Mouse (Mus musculus) forebrain, embryonic 11.5 days (tissue): ENCODE data around the gene Foxk1. TPM values are rescaled to one million over a fixed set of nuclear protein-coding genes. Genes with fewer than 3 reads are reported as not detected.
A peak's percentile ranks its signal among the peaks of the same experiment; 100 is the strongest.

Experiments
- ATAC-seq: fragments of 200-750 bp; cut with Nextera tagmentation; replicated peaks from 2 replicates; pipeline ENCODE4 v1.8.0; 2017; ENCODE audit warnings: moderate TSS enrichment; ENCODE audit not compliant: low FRiP score
- DNase-seq: peaks from one replicate; pipeline ENCODE4 v3.0.0-alpha.2; 2017; ENCODE audit warnings: low spot score
- H3K27ac ChIP-seq: fragments of 300-500 bp; sonication (generic); 2 replicates; pipeline ENCODE4 v1.5.1; 2014; ENCODE audit warnings: low read depth, low read length
- H3K27me3 ChIP-seq: fragments of 300-500 bp; sonication (generic); 2 replicates; pipeline ENCODE4 v1.6.1; 2014; ENCODE audit warnings: mild to moderate bottlenecking, low read length, mixed read lengths; ENCODE audit not compliant: control insufficient read depth, insufficient read depth
- H3K36me3 ChIP-seq: fragments of 300-500 bp; sonication (generic); 2 replicates; pipeline ENCODE4 v1.6.1; 2014; ENCODE audit warnings: mild to moderate bottlenecking, low read length, moderate library complexity, mixed read lengths; ENCODE audit not compliant: control insufficient read depth, insufficient read depth
- H3K4me1 ChIP-seq: fragments of 300-500 bp; sonication (generic); replicated peaks from 2 replicates; pipeline ENCODE4 v1.6.1; 2014; ENCODE audit warnings: low read length, mixed read lengths; ENCODE audit not compliant: control insufficient read depth, insufficient read depth
- H3K4me2 ChIP-seq: fragments of 300-500 bp; sonication (generic); 2 replicates; pipeline ENCODE4 v1.6.1; 2014; ENCODE audit warnings: low read depth, mild to moderate bottlenecking, low read length, moderate library complexity, mixed read lengths; ENCODE audit not compliant: severe bottlenecking
- H3K4me3 ChIP-seq: fragments of 300-500 bp; sonication (generic); 2 replicates; pipeline ENCODE4 v1.5.1; 2014; ENCODE audit warnings: low read depth, low read length
- H3K9ac ChIP-seq: fragments of 300-500 bp; sonication (generic); 2 replicates; pipeline ENCODE4 v1.6.1; 2014; ENCODE audit warnings: low read length
- H3K9me3 ChIP-seq: fragments of 300-500 bp; sonication (generic); 2 replicates; pipeline ENCODE4 v1.6.1; 2016; ENCODE audit warnings: low read length, mixed read lengths; ENCODE audit not compliant: control insufficient read depth
- WGBS: fragments of 180-500 bp; shearing (Covaris S2); extraction: QIAGEN DNeasy Blood & Tissue Kit; methylation state at CpG from one replicate; pipeline ENCODE4 v1.1.7; 2014; 5-methylcytosine and 5-hydroxymethylcytosine counted together
- polyA plus RNA-seq: library from polyadenylated mRNA; unstranded; fragments of >200 nt; fragmentation: Nextera tagmentation; extraction: Ambion mirVana; gene quantifications from 2 replicates; pipeline ENCODE4 v1.2.1, GENCODE M21; 2014

Foxk1 gene
- polyA plus RNA-seq, 1 experiment from 2014 or later, result 5.0 TPM

DNA sequence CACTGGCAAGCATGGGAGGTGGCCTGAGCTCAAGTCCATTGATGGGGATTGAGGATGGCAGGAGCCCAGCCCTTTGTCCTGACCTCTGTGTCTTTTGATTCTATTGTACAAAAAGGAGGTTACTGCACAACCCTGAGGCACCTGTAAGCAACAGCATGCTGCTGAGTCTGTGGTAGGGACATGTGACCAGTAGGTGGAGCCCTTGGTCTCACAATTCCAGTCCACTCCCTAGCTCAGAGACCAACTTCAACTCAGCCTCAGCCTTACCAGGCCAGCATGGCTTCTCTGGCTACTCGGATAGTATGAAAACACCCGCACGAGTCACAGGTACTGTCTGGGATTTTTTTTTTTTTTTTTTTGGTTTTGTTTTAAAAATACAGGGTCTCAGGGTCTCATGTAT, 101.1 kb downstream of the Foxk1 start:
- no peak overlapping the region for H3K4me3 ChIP-seq
- H3K9me3 ChIP-seq, result no peaks in the 10 kb centered on the region
- H3K27ac ChIP-seq, result no peak overlapping the region
- no peaks in the 10 kb centered on the region for H3K27me3 ChIP-seq
- DNase-seq, result peak; percentile 89
- H3K4me1 ChIP-seq, result no peaks in the 10 kb centered on the region
- 11% methylated on average over 3 of the region's 3 CpGs for WGBS
- no peak overlapping the region for H3K9ac ChIP-seq
- H3K36me3 ChIP-seq, result no peaks in the 10 kb centered on the region
- H3K4me2 ChIP-seq, result no peak overlapping the region
- ATAC-seq, result peak; percentile 91

DNA sequence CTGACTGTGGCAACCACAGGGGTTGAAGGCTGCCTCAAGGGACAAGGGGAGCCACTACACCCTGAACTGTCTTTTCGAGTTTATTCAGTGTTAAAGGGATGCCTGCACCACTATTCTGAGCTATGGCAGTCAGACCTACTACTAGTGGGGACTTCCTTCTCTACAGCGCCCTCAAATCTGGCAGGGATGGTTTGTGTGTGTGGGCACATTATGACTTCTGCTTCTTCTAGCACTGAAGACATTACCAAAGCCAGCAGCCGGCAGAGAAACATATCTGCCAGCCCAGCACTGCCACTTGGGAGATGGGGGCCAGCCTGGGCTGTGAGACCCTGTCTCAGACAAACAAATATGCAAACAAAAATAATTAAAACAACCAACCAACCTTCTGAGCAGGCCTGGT, 102.9 kb downstream of the Foxk1 start:
- Histone ChIP-seq H3K27me3 (no peaks in the 10 kb centered on the region), H3K36me3 (no peaks in the 10 kb centered on the region), H3K4me2 (no peak overlapping the region), H3K9ac (no peak overlapping the region), H3K4me1 (peaks cover 2% of the 10 kb centered on the region), H3K9me3 (no peaks in the 10 kb centered on the region), H3K27ac (no peak overlapping the region), H3K4me3 (no peak overlapping the region)
- WGBS, result 79% methylated on average over 3 of the region's 3 CpGs
- ATAC-seq (no peak), DNase-seq (no peak)

- Histone ChIP-seq H3K9me3 (no peaks in the 10 kb centered on the region), H3K4me3 (no peak overlapping the region), H3K27me3 (no peaks in the 10 kb centered on the region), H3K4me2 (no peak overlapping the region), H3K4me1 (peaks cover 9% of the 10 kb centered on the region), H3K27ac (no peak overlapping the region), H3K36me3 (no peaks in the 10 kb centered on the region), H3K9ac (no peak overlapping the region)
- DNase-seq (no peak), ATAC-seq (no peak)
- 79% methylated on average over 3 of the region's 3 CpGs for WGBS
Measured at GRCm38 (mm10) chr5:142505695-142506423, 104.6 kb downstream of the Foxk1 start.

GRCm38 (mm10) chr5:142509141-142510060, 108.1 kb downstream of the Foxk1 start:
- Histone ChIP-seq H3K36me3 (no peaks in the 10 kb centered on the region), H3K27ac (no peak overlapping the region), H3K9ac (peak overlapping the region; percentile 50), H3K4me1 (peaks cover 9% of the 10 kb centered on the region), H3K9me3 (no peaks in the 10 kb centered on the region), H3K27me3 (no peaks in the 10 kb centered on the region), H3K4me3 (no peak overlapping the region), H3K4me2 (0 out of 2 replicates have a peak overlapping the region, but pooled peaks have one; percentile 21)
- WGBS, result 6% methylated on average over 15 of the region's 15 CpGs
- ATAC-seq, result no peak
- no peak for DNase-seq

DNA sequence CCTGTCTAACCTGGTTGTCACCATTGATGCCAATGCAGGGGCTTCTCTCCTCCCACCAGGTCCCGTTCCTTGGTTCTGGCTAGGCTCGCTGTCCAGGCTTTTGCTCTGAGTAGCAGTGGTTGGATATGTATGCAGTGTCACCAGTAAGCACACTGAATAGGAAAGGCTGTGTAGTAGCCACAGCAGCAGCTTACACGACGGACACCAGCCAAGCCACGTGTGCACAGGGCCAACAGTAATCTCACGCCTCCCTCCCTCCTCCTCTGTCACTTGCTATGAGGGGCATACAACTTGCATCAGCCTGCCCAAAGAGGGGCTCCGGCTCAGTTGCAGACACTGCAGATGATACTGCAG, 108.7 kb downstream of the Foxk1 start:
- Histone ChIP-seq H3K4me2 (no peak overlapping the region), H3K4me3 (no peak overlapping the region), H3K9ac (no peak overlapping the region), H3K9me3 (no peaks in the 10 kb centered on the region), H3K36me3 (no peaks in the 10 kb centered on the region), H3K27me3 (no peaks in the 10 kb centered on the region), H3K4me1 (peaks cover 9% of the 10 kb centered on the region), H3K27ac (no peak overlapping the region)
- WGBS, result 46% methylated on average over 7 of the region's 7 CpGs
- no peak for ATAC-seq
- DNase-seq, result no peak

Other genes with a start within 250 kb of the Foxk1 start
- gene Ap5z1, start 62.4 kb downstream of the Foxk1 start, polyA plus RNA-seq, result 12.8 and 13.1 TPM in 2 replicates
- 0.12 and 0.25 TPM in 2 replicates for gene Papolb, start 128.6 kb downstream of the Foxk1 start, polyA plus RNA-seq
- 1.9 and 2.1 TPM in 2 replicates for gene Radil, start 149.6 kb downstream of the Foxk1 start, polyA plus RNA-seq
- gene Mmd2, start 207.3 kb downstream of the Foxk1 start, polyA plus RNA-seq, result 6.6 and 7.3 TPM in 2 replicates
- 61.2 and 62.0 TPM in 2 replicates for gene Wipi2, start 226.2 kb downstream of the Foxk1 start, polyA plus RNA-seq